Mouse (Mus musculus) MEL (cell line): ENCODE results near the gene Mmp11.

ENCODE experiments used
- CHD2 ChIP-seq: IDR thresholded peaks from 2 replicates; pipeline ENCODE4 v1.6.1; 2011; ENCODE audit warnings: low read length, improper control_type of control experiment
- CTCF ChIP-seq, 3 experiments: IDR thresholded peaks in 2 of 3; conservative IDR thresholded peaks in 1 of 3; 2 replicates each; pipeline ENCODE4 v1.5.1; 2011 to 2012; ENCODE audit warnings: low read length in 3 of 3, low read depth in 2 of 3, mild to moderate bottlenecking in 2 of 3, improper control_type of control experiment in 1 of 3, inconsistent platforms in 1 of 3, mixed read lengths in 1 of 3, moderate library complexity in 1 of 3; ENCODE audit not compliant: control insufficient read depth in 1 of 3, insufficient read depth in 1 of 3, poor library complexity in 1 of 3, severe bottlenecking in 1 of 3
- EP300 ChIP-seq, 2 experiments: IDR thresholded peaks; 2 replicates each; pipeline ENCODE4 v1.6.1; 2011; ENCODE audit warnings: improper control_type of control experiment in 2 of 2, low read length in 2 of 2, low read depth in 1 of 2, mild to moderate bottlenecking in 1 of 2
- ETS1 ChIP-seq: IDR thresholded peaks from 2 replicates; pipeline ENCODE4 v1.6.1; 2012; ENCODE audit warnings: low read depth, mild to moderate bottlenecking, inconsistent platforms, low read length, improper control_type of control experiment, moderate library complexity
- HCFC1 ChIP-seq: IDR thresholded peaks from 2 replicates; pipeline ENCODE4 v1.6.1; 2012; ENCODE audit warnings: low read depth, mild to moderate bottlenecking, inconsistent platforms, low read length, improper control_type of control experiment, moderate library complexity
- JUND ChIP-seq: IDR thresholded peaks from 2 replicates; pipeline ENCODE4 v1.6.1; 2011; ENCODE audit warnings: low read depth, mild to moderate bottlenecking, improper control_type of control experiment, low read length
- MAFK ChIP-seq: IDR thresholded peaks from 2 replicates; pipeline ENCODE4 v1.6.1; 2011; ENCODE audit warnings: low read depth, mild to moderate bottlenecking, low read length, improper control_type of control experiment, borderline replicate concordance
- MEF2A ChIP-seq: IDR thresholded peaks from 2 replicates; pipeline ENCODE4 v1.6.1; 2014; ENCODE audit warnings: low read depth, mild to moderate bottlenecking, inconsistent platforms, low read length, improper control_type of control experiment; ENCODE audit not compliant: poor library complexity, insufficient replicate concordance, severe bottlenecking; ENCODE audit errors: extremely low read depth
- POLR2A ChIP-seq, 2 experiments: IDR thresholded peaks; 2 replicates each; pipeline ENCODE4 v1.6.1; 2011 to 2012; ENCODE audit warnings: low read length in 2 of 2, mild to moderate bottlenecking in 2 of 2, control low read depth in 1 of 2, improper control_type of control experiment in 1 of 2, low read depth in 1 of 2, moderate library complexity in 1 of 2; ENCODE audit not compliant: control insufficient read depth in 1 of 2, insufficient read depth in 1 of 2, poor library complexity in 1 of 2
- POLR2AphosphoS5 ChIP-seq: IDR thresholded peaks from 2 replicates; pipeline ENCODE4 v1.6.1; 2012; ENCODE audit warnings: low read depth, borderline replicate concordance, mild to moderate bottlenecking, inconsistent platforms, low read length, moderate library complexity, mixed read lengths
- RAD21 ChIP-seq: IDR thresholded peaks from 2 replicates; pipeline ENCODE4 v1.6.1; 2011; ENCODE audit warnings: mild to moderate bottlenecking, low read depth, low read length, improper control_type of control experiment

DNA sequence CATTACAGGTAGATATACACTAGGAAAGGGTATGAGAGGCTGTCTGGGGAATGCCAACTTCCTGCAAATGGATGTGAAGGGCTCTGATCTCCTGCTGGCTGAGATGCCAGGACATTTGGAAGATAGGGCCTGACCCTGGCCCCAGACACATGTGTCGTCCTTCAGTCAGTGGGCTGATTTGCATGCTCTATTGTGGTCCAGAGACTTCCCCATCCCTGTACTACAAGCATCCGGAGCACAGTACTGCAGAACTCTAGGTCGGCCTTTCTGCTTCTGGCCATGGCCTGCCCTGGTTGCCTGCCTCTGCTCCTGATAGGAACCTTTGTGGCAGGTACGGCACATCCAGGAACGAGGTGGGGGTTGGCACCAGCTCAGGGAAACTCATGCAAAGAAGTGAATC lies 11.8 kb upstream of the Mmp11 start:
- TF ChIP-seq CTCF (IDR thresholded peaks at IDR 0.05 in 2 of 3, conservative IDR thresholded peaks at IDR 0.05 in 1 of 3; ENCODE audit: control insufficient read depth in 1 of 3, insufficient read depth in 1 of 3, low read depth in 2 of 3, low read length in 3 of 3, poor library complexity in 1 of 3, severe bottlenecking in 1 of 3) (no peak), POLR2A (IDR thresholded peaks at IDR 0.05; ENCODE audit: control insufficient read depth in 1 of 2, insufficient read depth in 1 of 2, low read depth in 1 of 2, low read length in 2 of 2, poor library complexity in 1 of 2) (no peak), MAFK (no peak), POLR2AphosphoS5 (no peak), ETS1 (no peak), RAD21 (no peak), CHD2 (no peak), HCFC1 (no peak), EP300 (IDR thresholded peaks at IDR 0.05; ENCODE audit: low read depth in 1 of 2, low read length in 2 of 2) (no peak), MEF2A (no peak), JUND (no peak)
